Mouse (Mus musculus) heart, embryonic 14.5 days (tissue): ENCODE results near the gene Efnb2. TPM values are rescaled to one million over a fixed set of nuclear protein-coding genes. Genes with fewer than 3 reads are reported as not detected.

ENCODE experiments used
- ATAC-seq: fragments of 200-750 bp; cut with Nextera tagmentation; 2 replicates; pipeline ENCODE4 v1.8.0; 2017; ENCODE audit warnings: low read depth, moderate TSS enrichment; ENCODE audit not compliant: insufficient number of reproducible peaks, insufficient read depth, low FRiP score
- H3K27ac ChIP-seq, 2 experiments: fragments of 200-500 bp in 1 of 2; fragments of 300-500 bp in 1 of 2; sonication (generic) in 1 of 2; replicated peaks in 1 of 2; 2 replicates each; pipeline ENCODE4 v1.5.1; 2012 to 2014; ENCODE audit warnings: low read depth in 2 of 2, low read length in 2 of 2, control low read depth in 1 of 2, mild to moderate bottlenecking in 1 of 2, mixed read lengths in 1 of 2; ENCODE audit not compliant: control insufficient read depth in 1 of 2, insufficient read depth in 1 of 2
- H3K27me3 ChIP-seq: fragments of 300-500 bp; sonication (generic); 2 replicates; pipeline ENCODE4 v1.6.1; 2014; ENCODE audit warnings: mild to moderate bottlenecking, low read length, control low read depth; ENCODE audit not compliant: control insufficient read depth, insufficient read depth
- H3K36me3 ChIP-seq: fragments of 300-500 bp; sonication (generic); 2 replicates; pipeline ENCODE4 v1.6.1; 2014; ENCODE audit warnings: mild to moderate bottlenecking, control low read depth, low read length, mixed read lengths; ENCODE audit not compliant: control insufficient read depth, insufficient read depth
- H3K4me1 ChIP-seq, 2 experiments: fragments of 200-500 bp in 1 of 2; fragments of 300-500 bp in 1 of 2; sonication (generic) in 1 of 2; 2 replicates each; pipeline ENCODE4 v1.6.1; 2012 to 2014; ENCODE audit warnings: low read length in 2 of 2, control low read depth in 1 of 2, mixed read lengths in 1 of 2; ENCODE audit not compliant: control insufficient read depth in 2 of 2, insufficient read depth in 2 of 2
- H3K4me2 ChIP-seq: fragments of 300-500 bp; sonication (generic); 2 replicates; pipeline ENCODE4 v1.6.1; 2014; ENCODE audit warnings: mild to moderate bottlenecking, low read length
- H3K4me3 ChIP-seq, 2 experiments: fragments of 200-500 bp in 1 of 2; fragments of 300-500 bp in 1 of 2; sonication (generic) in 1 of 2; 2 replicates each; pipeline ENCODE4 v1.5.1; 2012 to 2014; ENCODE audit warnings: low read length in 2 of 2, mild to moderate bottlenecking in 2 of 2, control low read depth in 1 of 2, low read depth in 1 of 2, moderate library complexity in 1 of 2; ENCODE audit not compliant: control insufficient read depth in 1 of 2, insufficient read depth in 1 of 2
- H3K9ac ChIP-seq: fragments of 300-500 bp; sonication (generic); 2 replicates; pipeline ENCODE4 v1.6.1; 2014; ENCODE audit warnings: mild to moderate bottlenecking, low read length
- H3K9me3 ChIP-seq: fragments of 300-500 bp; sonication (generic); 2 replicates; pipeline ENCODE4 v1.6.1; 2016; ENCODE audit warnings: low read length, control low read depth; ENCODE audit not compliant: control insufficient read depth
- WGBS: fragments of 180-500 bp; shearing (Covaris S2); extraction: QIAGEN DNeasy Blood & Tissue Kit; methylation state at CpG from one replicate; pipeline ENCODE4 v1.1.7; 2014; 5-methylcytosine and 5-hydroxymethylcytosine counted together
- polyA plus RNA-seq: library from polyadenylated mRNA; unstranded; fragments of >200 nt; fragmentation: Nextera tagmentation; extraction: Ambion mirVana; gene quantifications from 2 replicates; pipeline ENCODE4 v1.2.1, GENCODE M21; 2014

Gene Efnb2
- polyA plus RNA-seq, 1 experiment from 2014 or later = 18.7 TPM

- H3K4me3 ChIP-seq = no peak overlapping the region
- H3K4me2 ChIP-seq = no peak overlapping the region
- H3K9me3 ChIP-seq = no peaks in the 10 kb centered on the region
- peaks cover 24% of the 10 kb centered on the region for H3K36me3 ChIP-seq
- H3K27me3 ChIP-seq = no peaks in the 10 kb centered on the region
- ATAC-seq = no peak
- WGBS = 34% methylated on average over 4 of the region's 4 CpGs
- H3K27ac ChIP-seq = no peak overlapping the region
- H3K9ac ChIP-seq = no peak overlapping the region
- H3K4me1 ChIP-seq = peaks cover 0 to 3% of the 10 kb centered on the region in 2 experiments; a peak in 1 of 4 replicates
These were observed 20.8 kb downstream of the Efnb2 start for GRCm38 (mm10) chr8:8640264-8640588.

- Histone ChIP-seq H3K4me3 (no peak overlapping the region), H3K9ac (no peak overlapping the region), H3K9me3 (no peaks in the 10 kb centered on the region), H3K27me3 (no peaks in the 10 kb centered on the region), H3K4me2 (no peak overlapping the region), H3K27ac (no peak overlapping the region), H3K4me1 (peaks cover 0 to 3% of the 10 kb centered on the region in 2 experiments; a peak in 1 of 4 replicates), H3K36me3 (peaks cover 25% of the 10 kb centered on the region)
- no peak for ATAC-seq
- 75% methylated on average over 8 of the region's 8 CpGs for WGBS
These were observed 21.3 kb downstream of the Efnb2 start for GRCm38 (mm10) chr8:8639569-8640263.

DNA sequence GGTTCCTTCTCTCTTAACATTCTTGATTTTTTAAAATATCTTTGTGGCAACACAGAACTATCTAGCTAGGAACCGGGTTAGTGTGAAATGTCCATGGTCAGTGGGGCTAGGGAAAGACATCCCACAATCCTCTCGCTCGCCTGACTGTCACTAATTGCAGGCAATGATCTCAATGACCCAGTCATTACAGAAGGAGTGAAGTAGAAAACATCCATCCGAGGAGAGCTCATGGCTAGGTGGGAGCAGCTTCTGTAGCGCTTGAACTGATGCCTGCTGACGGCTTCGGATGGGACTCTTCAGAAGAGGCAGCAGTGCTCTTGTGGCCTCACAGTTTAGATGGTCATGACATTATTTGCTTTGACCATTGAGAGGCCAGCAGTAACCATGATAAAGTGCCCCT lies 29.6 kb downstream of the Efnb2 start:
- Histone ChIP-seq H3K27ac (no peak overlapping the region), H3K36me3 (peaks cover 18% of the 10 kb centered on the region; the same call in 1 of the 2 replicates), H3K4me3 (no peak overlapping the region), H3K9ac (no peak overlapping the region), H3K9me3 (no peaks in the 10 kb centered on the region), H3K4me2 (no peak overlapping the region), H3K27me3 (no peaks in the 10 kb centered on the region), H3K4me1 (peaks cover 4 to 6% of the 10 kb centered on the region in 2 experiments; a peak in 3 of 4 replicates)
- WGBS = 65% methylated on average over 7 of the region's 7 CpGs
- no peak for ATAC-seq

DNA sequence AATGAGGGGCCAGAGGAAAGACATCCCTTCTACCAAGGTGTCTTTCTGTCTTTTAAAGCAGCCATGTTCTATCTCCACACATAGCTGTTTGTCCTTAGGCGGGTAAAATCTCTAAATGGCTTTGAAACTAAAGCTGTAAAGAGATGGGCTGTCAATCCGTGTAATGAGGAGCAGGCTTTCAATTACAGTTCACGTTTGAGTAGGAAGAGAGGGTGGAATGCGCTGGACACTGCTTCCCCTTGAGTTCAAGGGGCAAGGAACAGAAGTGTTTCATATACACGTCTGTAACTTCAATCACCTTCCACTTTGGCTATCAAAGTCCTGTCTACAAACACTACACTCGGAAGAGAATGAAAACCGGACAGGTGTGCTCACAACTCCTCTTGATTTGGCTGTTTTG lies 37.0 kb downstream of the Efnb2 start:
- H3K36me3 ChIP-seq = peaks cover 46% of the 10 kb centered on the region
- 0 out of 2 replicates have a peak, but pooled peaks cover 3% of the 10 kb centered on the region for H3K9me3 ChIP-seq
- H3K4me1 ChIP-seq = peaks cover 6 to 14% of the 10 kb centered on the region in 2 experiments
- no peak overlapping the region for H3K4me3 ChIP-seq
- ATAC-seq = no peak
- no peaks in the 10 kb centered on the region for H3K27me3 ChIP-seq
- peak overlapping the region in 1 of 2 experiments; percentile 41; a peak in 1 of 4 replicates for H3K27ac ChIP-seq
- no peak overlapping the region for H3K4me2 ChIP-seq
- 24% methylated on average over 7 of the region's 7 CpGs for WGBS
- no peak overlapping the region for H3K9ac ChIP-seq

DNA sequence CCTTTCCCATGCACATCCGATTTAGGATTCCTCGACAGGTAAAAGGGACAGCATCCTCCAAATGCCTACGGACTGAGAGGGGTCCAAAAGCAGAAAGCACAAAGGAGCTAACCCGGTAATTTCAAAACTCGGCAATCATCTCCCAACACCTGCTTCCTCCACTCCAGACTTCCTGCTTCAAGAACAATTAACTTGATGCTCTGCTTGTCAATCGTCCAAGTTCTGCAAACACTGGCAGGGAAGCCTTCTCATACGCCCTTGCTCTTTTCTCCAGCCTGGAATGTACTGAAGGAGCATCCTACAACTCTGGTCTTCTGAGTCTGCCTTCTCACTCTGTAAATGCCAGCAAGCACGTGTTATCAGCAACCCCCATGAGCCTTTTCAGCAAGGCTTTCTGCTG lies 37.6 kb downstream of the Efnb2 start:
- Histone ChIP-seq H3K9ac (no peak overlapping the region), H3K4me3 (no peak overlapping the region), H3K27ac (peak overlapping the region in 1 of 2 experiments; percentile 41; a peak in 1 of 4 replicates), H3K4me2 (no peak overlapping the region), H3K4me1 (peaks cover 6 to 14% of the 10 kb centered on the region in 2 experiments), H3K36me3 (peaks cover 51% of the 10 kb centered on the region), H3K9me3 (0 out of 2 replicates have a peak, but pooled peaks cover 3% of the 10 kb centered on the region), H3K27me3 (no peaks in the 10 kb centered on the region)
- WGBS = 44% methylated on average over 8 of the region's 8 CpGs
- peak; percentile 49; the same call in 1 of the 2 replicates for ATAC-seq

GRCm38 (mm10) chr8:8622476-8622875 lies 38.6 kb downstream of the Efnb2 start:
- H3K27me3 ChIP-seq = no peaks in the 10 kb centered on the region
- no peak for ATAC-seq
- H3K9me3 ChIP-seq = 0 out of 2 replicates have a peak, but pooled peaks cover 3% of the 10 kb centered on the region
- H3K4me1 ChIP-seq = peaks cover 6 to 14% of the 10 kb centered on the region in 2 experiments
- no peak overlapping the region for H3K27ac ChIP-seq
- 87% methylated on average over 3 of the region's 3 CpGs for WGBS
- H3K4me3 ChIP-seq = no peak overlapping the region
- H3K4me2 ChIP-seq = no peak overlapping the region
- peaks cover 60% of the 10 kb centered on the region for H3K36me3 ChIP-seq
- H3K9ac ChIP-seq = no peak overlapping the region

GRCm38 (mm10) chr8:8622031-8622430 lies 39.0 kb downstream of the Efnb2 start:
- Histone ChIP-seq H3K36me3 (peaks cover 62% of the 10 kb centered on the region), H3K4me1 (peaks cover 6 to 14% of the 10 kb centered on the region in 2 experiments), H3K4me2 (no peak overlapping the region), H3K9me3 (0 out of 2 replicates have a peak, but pooled peaks cover 3% of the 10 kb centered on the region), H3K27ac (no peak overlapping the region), H3K9ac (no peak overlapping the region), H3K27me3 (no peaks in the 10 kb centered on the region), H3K4me3 (no peak overlapping the region)
- no peak for ATAC-seq
- 92% methylated on average over 12 of the region's 12 CpGs for WGBS
